Mouse (Mus musculus): Measurements from ENCODE around the gene Apba1. TPM values are rescaled to one million over a fixed set of nuclear protein-coding genes. Genes with fewer than 3 reads are reported as not detected.
A peak's percentile ranks its signal among the peaks of the same experiment; 100 is the strongest.

Gene Apba1
- polyA plus RNA-seq, 1 experiment from 2014 or later: 0.30 TPM

DNA sequence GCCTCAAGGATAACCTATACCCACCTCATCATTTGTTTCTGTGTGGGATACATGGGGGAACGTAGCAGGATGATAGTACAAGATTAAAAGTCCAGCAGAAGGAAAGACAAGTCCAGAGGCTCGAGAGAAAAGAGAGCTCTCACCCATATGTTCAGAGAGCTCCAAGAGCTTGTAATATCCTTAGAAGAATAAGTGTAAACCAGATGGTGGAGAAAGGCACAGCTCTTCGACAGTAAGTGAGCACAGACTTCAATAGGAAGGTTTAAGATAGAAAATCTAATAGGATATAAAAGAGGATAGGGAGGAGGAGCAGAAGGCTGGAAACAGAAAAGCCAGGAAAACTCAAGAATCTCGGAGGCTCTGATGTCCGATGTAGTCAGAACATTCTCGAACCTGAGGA, 115.8 kb downstream of the Apba1 start:
- Histone ChIP-seq H3K4me1 (ENCODE audit: control insufficient read depth, insufficient read depth, low read length) (no peaks in the 10 kb centered on the region), H3K27ac (ENCODE audit: low read length) (no peak overlapping the region), H3K4me2 (ENCODE audit: low read depth, low read length) (no peak overlapping the region), H3K9ac (ENCODE audit: low read length) (no peak overlapping the region), H3K4me3 (ENCODE audit: low read length) (no peak overlapping the region), H3K36me3 (ENCODE audit: control insufficient read depth, insufficient read depth) (no peaks in the 10 kb centered on the region), H3K9me3 (replicated peaks; ENCODE audit: control insufficient read depth, low read length) (no peaks in the 10 kb centered on the region), H3K27me3 (ENCODE audit: control insufficient read depth, insufficient read depth, low read length) (no peaks in the 10 kb centered on the region)
- ATAC-seq (replicated peaks; ENCODE audit: extremely low read depth, insufficient read depth, low FRiP score): no peak
- WGBS: 81% methylated on average over 6 of the region's 6 CpGs

DNA sequence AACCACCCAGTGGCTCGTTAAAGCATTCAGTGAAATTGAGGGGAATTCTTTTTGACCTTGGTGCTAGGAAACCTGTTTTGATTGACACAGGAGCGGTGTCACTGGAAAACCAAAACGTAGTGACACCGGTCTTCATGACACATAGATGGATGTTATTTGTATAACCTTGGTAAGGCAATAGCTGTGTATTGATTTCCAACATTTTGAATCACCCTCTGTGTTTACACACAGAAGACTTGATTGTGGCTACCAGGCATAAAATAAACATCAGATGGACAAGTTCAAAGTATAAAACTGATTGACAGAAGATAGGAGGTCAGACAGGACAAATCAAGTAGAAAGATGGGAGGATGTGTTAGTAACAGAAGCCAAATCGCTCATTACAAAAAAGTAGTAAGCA, 117.1 kb downstream of the Apba1 start:
- no peaks in the 10 kb centered on the region for H3K36me3 ChIP-seq (ENCODE audit: control insufficient read depth, insufficient read depth)
- no peaks in the 10 kb centered on the region for H3K4me1 ChIP-seq (ENCODE audit: control insufficient read depth, insufficient read depth, low read length)
- H3K27ac ChIP-seq (ENCODE audit: low read length): no peak overlapping the region
- 79% methylated on average over 5 of the region's 5 CpGs for WGBS
- H3K27me3 ChIP-seq (ENCODE audit: control insufficient read depth, insufficient read depth, low read length): no peaks in the 10 kb centered on the region
- H3K9me3 ChIP-seq (replicated peaks; ENCODE audit: control insufficient read depth, low read length): no peaks in the 10 kb centered on the region
- H3K4me3 ChIP-seq (ENCODE audit: low read length): no peak overlapping the region
- H3K4me2 ChIP-seq (ENCODE audit: low read depth, low read length): no peak overlapping the region
- ATAC-seq (replicated peaks; ENCODE audit: extremely low read depth, insufficient read depth, low FRiP score): no peak
- no peak overlapping the region for H3K9ac ChIP-seq (ENCODE audit: low read length)

DNA sequence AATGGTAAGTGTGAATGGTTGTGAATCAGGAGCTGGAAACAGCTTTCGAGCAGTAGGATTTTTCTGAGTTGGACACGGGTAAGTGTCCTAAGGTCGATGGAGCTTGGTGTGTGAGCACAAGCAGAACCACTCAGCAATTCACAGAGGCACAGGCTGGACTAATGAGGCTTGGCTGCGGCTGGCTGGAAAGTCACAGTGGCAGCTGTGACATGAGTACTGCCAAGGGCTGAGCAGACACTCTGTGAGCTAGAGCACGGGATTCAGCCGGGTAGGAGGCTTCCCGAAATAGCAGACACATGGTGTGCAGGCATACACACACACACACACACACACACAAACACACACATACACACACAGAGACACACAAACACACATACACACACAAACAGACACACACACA, 121.2 kb downstream of the Apba1 start:
- no peak overlapping the region for H3K4me2 ChIP-seq (ENCODE audit: low read depth, low read length)
- WGBS: 42% methylated on average over 7 of the region's 7 CpGs
- no peaks in the 10 kb centered on the region for H3K27me3 ChIP-seq (ENCODE audit: control insufficient read depth, insufficient read depth, low read length)
- no peaks in the 10 kb centered on the region for H3K4me1 ChIP-seq (ENCODE audit: control insufficient read depth, insufficient read depth, low read length)
- H3K4me3 ChIP-seq (ENCODE audit: low read length): no peak overlapping the region
- no peak overlapping the region for H3K9ac ChIP-seq (ENCODE audit: low read length)
- ATAC-seq (replicated peaks; ENCODE audit: extremely low read depth, insufficient read depth, low FRiP score): peak; percentile 90
- no peaks in the 10 kb centered on the region for H3K9me3 ChIP-seq (replicated peaks; ENCODE audit: control insufficient read depth, low read length)
- no peaks in the 10 kb centered on the region for H3K36me3 ChIP-seq (ENCODE audit: control insufficient read depth, insufficient read depth)
- 0 out of 2 replicates have a peak overlapping the region, but pooled peaks have one; percentile 54 for H3K27ac ChIP-seq (ENCODE audit: low read length)

DNA sequence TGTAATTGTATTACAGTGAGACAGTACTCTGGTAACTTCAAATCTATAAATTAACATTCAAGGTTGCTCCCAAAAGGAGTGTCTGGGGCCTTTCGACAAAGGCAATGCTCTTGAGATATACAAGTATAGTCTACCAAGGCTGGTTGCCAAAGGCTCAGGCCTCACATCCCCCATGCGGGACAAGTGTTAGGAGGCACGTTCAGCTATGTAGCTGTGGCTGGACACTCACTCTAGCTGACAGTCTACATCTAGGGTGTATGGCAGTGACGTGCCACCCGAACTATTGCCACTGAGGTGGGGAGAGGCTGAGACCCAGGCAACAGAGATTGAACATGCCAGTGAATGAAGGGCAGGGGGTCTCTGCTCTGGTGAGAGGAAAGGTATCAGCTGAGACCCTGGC, 127.5 kb downstream of the Apba1 start:
- Histone ChIP-seq H3K27ac (ENCODE audit: low read length) (no peak overlapping the region), H3K9ac (ENCODE audit: low read length) (no peak overlapping the region), H3K36me3 (ENCODE audit: control insufficient read depth, insufficient read depth) (no peaks in the 10 kb centered on the region), H3K4me2 (ENCODE audit: low read depth, low read length) (no peak overlapping the region), H3K4me1 (ENCODE audit: control insufficient read depth, insufficient read depth, low read length) (peaks cover 4% of the 10 kb centered on the region; the same call in 1 of the 2 replicates), H3K9me3 (replicated peaks; ENCODE audit: control insufficient read depth, low read length) (no peaks in the 10 kb centered on the region), H3K27me3 (ENCODE audit: control insufficient read depth, insufficient read depth, low read length) (no peaks in the 10 kb centered on the region), H3K4me3 (ENCODE audit: low read length) (no peak overlapping the region)
- 54% methylated on average over 5 of the region's 5 CpGs for WGBS
- ATAC-seq (replicated peaks; ENCODE audit: extremely low read depth, insufficient read depth, low FRiP score): peak; percentile 72; the same call in 1 of the 2 replicates

DNA sequence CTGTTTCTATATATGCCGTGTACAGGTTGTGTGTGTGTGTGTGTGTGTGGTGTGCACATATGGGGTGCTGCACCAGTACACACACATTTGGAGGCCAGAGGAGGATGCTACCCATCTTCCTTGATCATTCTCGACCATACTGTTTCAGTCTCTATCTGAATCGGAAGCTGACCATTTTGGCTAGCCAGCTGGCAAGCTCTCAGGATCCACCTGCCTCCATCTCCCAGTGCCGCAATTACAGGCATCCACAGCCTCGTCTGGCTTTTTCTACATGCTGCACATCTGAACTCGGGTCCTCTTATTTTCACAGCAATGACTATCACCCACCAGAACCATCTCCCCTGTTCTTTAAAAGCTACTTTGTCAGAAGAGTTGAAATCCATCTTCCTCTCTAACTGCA, 132.7 kb downstream of the Apba1 start:
- WGBS: 79% methylated on average over 6 of the region's 6 CpGs
- Histone ChIP-seq H3K4me2 (ENCODE audit: low read depth, low read length) (no peak overlapping the region), H3K36me3 (ENCODE audit: control insufficient read depth, insufficient read depth) (no peaks in the 10 kb centered on the region), H3K4me3 (ENCODE audit: low read length) (no peak overlapping the region), H3K4me1 (ENCODE audit: control insufficient read depth, insufficient read depth, low read length) (0 out of 2 replicates have a peak, but pooled peaks cover 2% of the 10 kb centered on the region), H3K9ac (ENCODE audit: low read length) (no peak overlapping the region), H3K9me3 (replicated peaks; ENCODE audit: control insufficient read depth, low read length) (no peaks in the 10 kb centered on the region), H3K27me3 (ENCODE audit: control insufficient read depth, insufficient read depth, low read length) (peaks cover 15% of the 10 kb centered on the region), H3K27ac (ENCODE audit: low read length) (no peak overlapping the region)
- ATAC-seq (replicated peaks; ENCODE audit: extremely low read depth, insufficient read depth, low FRiP score): no peak

DNA sequence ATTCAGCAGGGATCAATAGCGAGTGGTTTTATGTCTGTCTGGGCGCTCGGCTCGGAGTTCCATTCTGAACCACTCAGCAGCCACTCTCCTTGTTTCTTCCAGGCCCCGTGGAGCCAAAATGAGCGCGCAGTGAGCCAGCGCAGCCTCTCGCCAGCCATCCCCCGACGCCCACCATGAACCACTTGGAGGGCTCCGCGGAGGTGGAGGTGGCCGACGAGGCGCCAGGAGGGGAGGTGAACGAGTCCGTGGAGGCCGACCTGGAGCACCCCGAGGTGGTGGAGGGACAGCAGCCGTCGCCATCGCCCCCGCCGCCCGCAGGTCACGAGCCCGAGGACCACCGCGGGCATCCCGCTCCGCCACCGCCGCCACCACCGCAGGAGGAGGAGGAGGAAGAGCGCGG, 133.9 kb downstream of the Apba1 start:
- Histone ChIP-seq H3K27ac (ENCODE audit: low read length) (no peak overlapping the region), H3K36me3 (ENCODE audit: control insufficient read depth, insufficient read depth) (no peaks in the 10 kb centered on the region), H3K27me3 (ENCODE audit: control insufficient read depth, insufficient read depth, low read length) (peaks cover 15% of the 10 kb centered on the region), H3K4me2 (ENCODE audit: low read depth, low read length) (peak overlapping the region; percentile 76), H3K4me1 (ENCODE audit: control insufficient read depth, insufficient read depth, low read length) (0 out of 2 replicates have a peak, but pooled peaks cover 2% of the 10 kb centered on the region), H3K9me3 (replicated peaks; ENCODE audit: control insufficient read depth, low read length) (no peaks in the 10 kb centered on the region), H3K9ac (ENCODE audit: low read length) (peak overlapping the region; percentile 60), H3K4me3 (ENCODE audit: low read length) (peak overlapping the region; percentile 57)
- ATAC-seq (replicated peaks; ENCODE audit: extremely low read depth, insufficient read depth, low FRiP score): no peak
- 24% methylated on average over 37 of the region's 37 CpGs for WGBS

DNA sequence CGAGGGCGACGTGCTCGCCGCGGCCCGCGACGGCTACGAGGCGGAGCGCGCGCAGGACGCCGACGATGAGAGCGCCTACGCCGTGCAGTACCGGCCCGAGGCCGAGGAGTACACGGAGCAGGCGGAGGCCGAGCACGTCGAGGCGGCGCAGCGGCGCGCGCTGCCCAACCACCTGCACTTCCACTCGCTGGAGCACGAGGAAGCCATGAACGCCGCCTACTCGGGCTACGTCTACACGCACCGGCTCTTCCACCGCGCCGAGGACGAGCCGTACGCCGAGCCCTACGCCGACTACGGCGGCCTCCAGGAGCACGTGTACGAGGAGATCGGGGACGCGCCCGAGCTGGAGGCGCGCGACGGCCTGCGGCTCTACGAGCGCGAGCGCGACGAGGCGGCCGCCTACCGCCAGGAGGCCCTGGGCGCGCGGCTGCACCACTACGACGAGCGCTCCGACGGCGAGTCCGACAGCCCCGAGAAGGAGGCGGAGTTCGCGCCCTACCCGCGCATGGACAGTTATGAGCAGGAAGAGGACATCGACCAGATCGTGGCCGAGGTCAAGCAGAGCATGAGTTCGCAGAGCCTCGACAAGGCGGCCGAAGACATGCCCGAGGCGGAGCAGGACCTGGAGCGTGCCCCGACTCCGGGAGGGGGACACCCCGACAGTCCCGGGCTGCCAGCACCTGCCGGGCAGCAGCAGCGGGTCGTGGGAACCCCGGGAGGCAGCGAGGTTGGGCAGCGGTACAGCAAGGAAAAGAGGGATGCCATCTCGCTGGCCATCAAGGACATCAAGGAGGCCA, 134.6 kb downstream of the Apba1 start:
- 16% methylated on average over 110 of the region's 110 CpGs for WGBS
- H3K9me3 ChIP-seq (replicated peaks; ENCODE audit: control insufficient read depth, low read length): no peaks in the 10 kb centered on the region
- H3K9ac ChIP-seq (ENCODE audit: low read length): peak overlapping the region; percentile 60
- H3K27me3 ChIP-seq (ENCODE audit: control insufficient read depth, insufficient read depth, low read length): peaks cover 15% of the 10 kb centered on the region
- no peak overlapping the region for H3K27ac ChIP-seq (ENCODE audit: low read length)
- H3K36me3 ChIP-seq (ENCODE audit: control insufficient read depth, insufficient read depth): no peaks in the 10 kb centered on the region
- ATAC-seq (replicated peaks; ENCODE audit: extremely low read depth, insufficient read depth, low FRiP score): peak; percentile 52
- peak overlapping the region; percentile 76 for H3K4me2 ChIP-seq (ENCODE audit: low read depth, low read length)
- H3K4me1 ChIP-seq (ENCODE audit: control insufficient read depth, insufficient read depth, low read length): 0 out of 2 replicates have a peak, but pooled peaks cover 3% of the 10 kb centered on the region
- peak overlapping the region; percentile 57 for H3K4me3 ChIP-seq (ENCODE audit: low read length)

DNA sequence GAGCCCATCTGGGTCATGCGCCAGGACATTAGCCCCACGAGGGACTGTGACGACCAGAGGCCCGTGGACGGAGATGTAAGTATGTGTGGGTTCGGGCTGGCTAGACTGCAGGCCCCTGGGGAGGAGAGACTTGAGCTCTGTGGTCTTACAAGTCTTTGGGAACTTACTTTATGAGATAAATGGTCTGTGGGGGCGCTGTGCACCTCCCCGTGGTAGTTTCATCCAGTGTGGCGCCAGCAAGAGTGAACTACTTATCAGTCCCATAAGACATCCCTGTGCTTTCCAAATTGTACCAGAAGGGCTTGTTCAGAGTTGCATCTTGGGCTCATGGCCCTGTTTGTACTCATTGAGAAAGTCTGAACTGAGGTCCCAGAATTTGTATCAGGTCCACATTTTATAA, 135.3 kb downstream of the Apba1 start:
- ATAC-seq (replicated peaks; ENCODE audit: extremely low read depth, insufficient read depth, low FRiP score): no peak
- H3K36me3 ChIP-seq (ENCODE audit: control insufficient read depth, insufficient read depth): no peaks in the 10 kb centered on the region
- H3K9ac ChIP-seq (ENCODE audit: low read length): no peak overlapping the region
- WGBS: 69% methylated on average over 9 of the region's 9 CpGs
- no peak overlapping the region for H3K4me3 ChIP-seq (ENCODE audit: low read length)
- 0 out of 2 replicates have a peak, but pooled peaks cover 5% of the 10 kb centered on the region for H3K4me1 ChIP-seq (ENCODE audit: control insufficient read depth, insufficient read depth, low read length)
- no peaks in the 10 kb centered on the region for H3K9me3 ChIP-seq (replicated peaks; ENCODE audit: control insufficient read depth, low read length)
- H3K27ac ChIP-seq (ENCODE audit: low read length): no peak overlapping the region
- peaks cover 15% of the 10 kb centered on the region for H3K27me3 ChIP-seq (ENCODE audit: control insufficient read depth, insufficient read depth, low read length)
- H3K4me2 ChIP-seq (ENCODE audit: low read depth, low read length): no peak overlapping the region

DNA sequence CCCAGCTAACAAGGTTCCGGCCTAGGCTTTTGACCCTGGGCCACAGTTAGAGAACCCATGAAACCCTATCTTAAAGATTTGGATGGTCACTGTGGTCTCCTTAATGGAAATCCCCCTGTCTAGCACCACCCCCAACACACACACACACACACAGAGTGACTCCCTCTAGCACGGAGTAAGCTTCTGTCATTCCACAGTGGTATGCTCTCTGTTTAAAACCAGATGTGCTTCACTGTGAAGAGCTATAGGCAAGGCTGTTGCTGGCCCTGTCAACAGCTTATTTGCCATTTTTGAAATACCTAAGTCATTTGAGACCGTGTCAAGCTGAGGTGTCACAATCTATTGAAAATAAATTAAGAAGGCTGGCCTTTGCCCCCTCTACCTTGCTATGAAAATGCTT, 136.1 kb downstream of the Apba1 start:
- H3K27ac ChIP-seq (ENCODE audit: low read length): no peak overlapping the region
- 0 out of 2 replicates have a peak, but pooled peaks cover 5% of the 10 kb centered on the region for H3K4me1 ChIP-seq (ENCODE audit: control insufficient read depth, insufficient read depth, low read length)

More for the DNA sequence above, 136.1 kb downstream of the Apba1 start:
- no peaks in the 10 kb centered on the region for H3K9me3 ChIP-seq (replicated peaks; ENCODE audit: control insufficient read depth, low read length)
- no peak overlapping the region for H3K4me3 ChIP-seq (ENCODE audit: low read length)
- no peak overlapping the region for H3K9ac ChIP-seq (ENCODE audit: low read length)
- no peak for ATAC-seq (replicated peaks; ENCODE audit: extremely low read depth, insufficient read depth, low FRiP score)
- peaks cover 15% of the 10 kb centered on the region for H3K27me3 ChIP-seq (ENCODE audit: control insufficient read depth, insufficient read depth, low read length)
- H3K4me2 ChIP-seq (ENCODE audit: low read depth, low read length): no peak overlapping the region
- no peaks in the 10 kb centered on the region for H3K36me3 ChIP-seq (ENCODE audit: control insufficient read depth, insufficient read depth)
- 59% methylated on average over 3 of the region's 3 CpGs for WGBS

All from heart, embryonic 16.5 days (tissue).